Mouse (Mus musculus): ENCODE data around the gene Arhgap27.

- TF ChIP-seq POLR2A (IDR thresholded peaks at IDR 0.05; ENCODE audit: insufficient read depth, low read length), result no peak
- TF ChIP-seq CTCF (IDR thresholded peaks at IDR 0.05; ENCODE audit: low read depth, low read length), result no peak
These were observed 10.4 kb upstream of the Arhgap27 start for GRCm38 (mm10) chr11:103373922-103374321.
